Mouse (Mus musculus) neural tube, embryonic 11.5 days (tissue): ENCODE results near the gene Ppp2r5c. TPM values are rescaled to one million over a fixed set of nuclear protein-coding genes. Genes with fewer than 3 reads are reported as not detected.

Experiments
- ATAC-seq: fragments of 200-750 bp; cut with Nextera tagmentation; 2 replicates; pipeline ENCODE4 v1.8.0; 2017; ENCODE audit warnings: moderate number of reproducible peaks, mild to moderate bottlenecking, moderate TSS enrichment, moderate library complexity; ENCODE audit not compliant: insufficient read depth, low FRiP score, low TSS enrichment
- DNase-seq: peaks from one replicate; pipeline ENCODE4 v3.0.0-alpha.2; 2015; ENCODE audit warnings: low spot score
- H3K27ac ChIP-seq: fragments of 300-500 bp; sonication (generic); 2 replicates; pipeline ENCODE4 v1.5.1; 2014; ENCODE audit warnings: low read depth, mild to moderate bottlenecking, low read length
- H3K27me3 ChIP-seq: fragments of 300-500 bp; sonication (generic); 2 replicates; pipeline ENCODE4 v1.6.1; 2014; ENCODE audit warnings: mild to moderate bottlenecking, low read length, mixed read lengths; ENCODE audit not compliant: control insufficient read depth, insufficient read depth
- H3K36me3 ChIP-seq: fragments of 300-500 bp; sonication (generic); 2 replicates; pipeline ENCODE4 v1.6.1; 2014; ENCODE audit warnings: mild to moderate bottlenecking, low read length, moderate library complexity, mixed read lengths; ENCODE audit not compliant: control insufficient read depth, insufficient read depth
- H3K4me1 ChIP-seq: fragments of 300-500 bp; sonication (generic); 2 replicates; pipeline ENCODE4 v1.6.1; 2014; ENCODE audit warnings: low read length, mixed read lengths; ENCODE audit not compliant: control insufficient read depth, insufficient read depth
- H3K4me2 ChIP-seq: fragments of 300-500 bp; sonication (generic); 2 replicates; pipeline ENCODE4 v1.6.1; 2014; ENCODE audit warnings: low read depth, mild to moderate bottlenecking, moderate library complexity
- H3K4me3 ChIP-seq: fragments of 300-500 bp; sonication (generic); 2 replicates; pipeline ENCODE4 v1.5.1; 2014; ENCODE audit warnings: low read depth, low read length
- H3K9ac ChIP-seq: fragments of 300-500 bp; sonication (generic); 2 replicates; pipeline ENCODE4 v1.6.1; 2014; ENCODE audit warnings: mild to moderate bottlenecking, low read length
- H3K9me3 ChIP-seq: fragments of 300-500 bp; sonication (generic); 2 replicates; pipeline ENCODE4 v1.6.1; 2016; ENCODE audit warnings: low read length; ENCODE audit not compliant: control insufficient read depth
- WGBS: fragments of 180-500 bp; shearing (Covaris S2); extraction: QIAGEN DNeasy Blood & Tissue Kit; methylation state at CpG from one replicate; pipeline ENCODE4 v1.1.7; 2014; 5-methylcytosine and 5-hydroxymethylcytosine counted together
- polyA plus RNA-seq: library from polyadenylated mRNA; unstranded; fragments of >200 nt; fragmentation: Nextera tagmentation; extraction: Ambion mirVana; gene quantifications from 2 replicates; pipeline ENCODE4 v1.2.1, GENCODE M21; 2014

The Ppp2r5c gene
- polyA plus RNA-seq, 1 experiment from 2014 or later: 170 TPM

GRCm38 (mm10) chr12:110418735-110419350 lies 28.1 kb upstream of the Ppp2r5c start:
- Histone ChIP-seq H3K4me1 (no peaks in the 10 kb centered on the region), H3K27ac (no peak overlapping the region), H3K9me3 (no peaks in the 10 kb centered on the region), H3K4me2 (no peak overlapping the region), H3K9ac (no peak overlapping the region), H3K27me3 (no peaks in the 10 kb centered on the region), H3K36me3 (no peaks in the 10 kb centered on the region), H3K4me3 (no peak overlapping the region)
- ATAC-seq: no peak
- WGBS: 33% methylated on average over 8 of the region's 8 CpGs
- DNase-seq: peak; percentile 39

- Histone ChIP-seq H3K4me1 (no peaks in the 10 kb centered on the region), H3K36me3 (no peaks in the 10 kb centered on the region), H3K27ac (no peak overlapping the region), H3K4me2 (no peak overlapping the region), H3K27me3 (no peaks in the 10 kb centered on the region), H3K4me3 (no peak overlapping the region), H3K9ac (no peak overlapping the region), H3K9me3 (no peaks in the 10 kb centered on the region)
- ATAC-seq (no peak), DNase-seq (no peak)
- WGBS: 62% methylated on average over 2 of the region's 2 CpGs
These were observed 27.0 kb upstream of the Ppp2r5c start for GRCm38 (mm10) chr12:110419879-110420278.

- Histone ChIP-seq H3K4me3 (no peak overlapping the region), H3K36me3 (no peaks in the 10 kb centered on the region), H3K9me3 (no peaks in the 10 kb centered on the region), H3K4me1 (no peaks in the 10 kb centered on the region), H3K27me3 (no peaks in the 10 kb centered on the region), H3K9ac (no peak overlapping the region), H3K27ac (no peak overlapping the region), H3K4me2 (no peak overlapping the region)
- DNase-seq (no peak), ATAC-seq (no peak)
- 61% methylated on average over 3 of the region's 3 CpGs for WGBS
These were observed 25.6 kb upstream of the Ppp2r5c start for GRCm38 (mm10) chr12:110421361-110421760.

- H3K9ac ChIP-seq: no peak overlapping the region
- WGBS: 81% methylated on average over 5 of the region's 5 CpGs
- no peaks in the 10 kb centered on the region for H3K36me3 ChIP-seq
- no peaks in the 10 kb centered on the region for H3K4me1 ChIP-seq
- no peak for ATAC-seq
- no peaks in the 10 kb centered on the region for H3K9me3 ChIP-seq
- no peak overlapping the region for H3K4me3 ChIP-seq
- H3K4me2 ChIP-seq: no peak overlapping the region
- no peak overlapping the region for H3K27ac ChIP-seq
- H3K27me3 ChIP-seq: no peaks in the 10 kb centered on the region
- DNase-seq: no peak
These were observed 22.8 kb upstream of the Ppp2r5c start for GRCm38 (mm10) chr12:110424008-110424704.

- DNase-seq: no peak
- no peak for ATAC-seq
These were observed 20.4 kb upstream of the Ppp2r5c start for GRCm38 (mm10) chr12:110426417-110427010.

DNA sequence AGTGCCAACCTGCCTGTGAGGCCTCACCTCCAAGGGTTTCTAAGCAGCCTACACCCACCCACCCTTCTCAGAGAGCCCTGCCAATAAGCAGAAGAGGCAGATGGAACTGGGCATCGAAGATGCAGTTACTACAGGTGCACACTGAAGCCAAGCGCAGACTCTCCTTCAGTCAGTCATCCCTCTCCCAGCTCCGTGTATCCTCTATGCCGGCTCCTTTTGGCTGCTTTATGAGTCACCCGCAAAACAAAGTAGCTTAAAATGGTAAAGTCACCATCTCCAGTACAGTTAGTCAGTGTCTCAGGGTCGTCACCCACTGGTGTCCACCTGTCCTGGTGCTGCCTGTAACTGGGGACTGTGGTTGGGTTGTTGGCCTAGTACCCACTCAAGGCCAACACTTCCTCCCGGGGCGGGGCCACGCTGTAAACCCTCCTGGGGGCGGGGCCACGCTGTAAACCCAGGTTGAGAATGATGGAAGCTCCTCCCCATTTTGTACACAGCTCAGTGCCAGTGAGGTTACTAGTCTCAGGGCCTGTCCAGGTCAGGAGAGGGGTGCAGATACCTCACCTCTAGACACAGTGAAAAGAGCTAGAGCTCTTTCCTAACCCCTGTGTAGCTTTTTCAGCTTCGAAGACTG lies 17.5 kb upstream of the Ppp2r5c start:
- H3K4me2 ChIP-seq: no peak overlapping the region
- no peak overlapping the region for H3K9ac ChIP-seq
- no peaks in the 10 kb centered on the region for H3K27me3 ChIP-seq
- H3K4me1 ChIP-seq: no peaks in the 10 kb centered on the region
- no peak for DNase-seq
- H3K9me3 ChIP-seq: no peaks in the 10 kb centered on the region
- WGBS: 67% methylated on average over 12 of the region's 12 CpGs
- ATAC-seq: no peak
- no peak overlapping the region for H3K4me3 ChIP-seq
- H3K27ac ChIP-seq: no peak overlapping the region
- no peaks in the 10 kb centered on the region for H3K36me3 ChIP-seq

More at GRCm38 (mm10) chr12:110426417-110427010, 20.4 kb upstream of the Ppp2r5c start:
- 69% methylated on average over 13 of the region's 13 CpGs for WGBS
- Histone ChIP-seq H3K27ac (no peak overlapping the region), H3K9me3 (no peaks in the 10 kb centered on the region), H3K36me3 (no peaks in the 10 kb centered on the region), H3K9ac (no peak overlapping the region), H3K4me3 (no peak overlapping the region), H3K4me1 (no peaks in the 10 kb centered on the region), H3K27me3 (no peaks in the 10 kb centered on the region), H3K4me2 (no peak overlapping the region)

GRCm38 (mm10) chr12:110429990-110430389 lies 16.9 kb upstream of the Ppp2r5c start:
- Histone ChIP-seq H3K9ac (peak overlapping the region; percentile 14; the same call in 1 of the 2 replicates), H3K4me2 (no peak overlapping the region), H3K4me3 (no peak overlapping the region), H3K27ac (no peak overlapping the region), H3K4me1 (no peaks in the 10 kb centered on the region), H3K27me3 (no peaks in the 10 kb centered on the region), H3K36me3 (no peaks in the 10 kb centered on the region), H3K9me3 (no peaks in the 10 kb centered on the region)
- WGBS: 64% methylated on average over 10 of the region's 10 CpGs
- ATAC-seq (no peak), DNase-seq (no peak)

DNA sequence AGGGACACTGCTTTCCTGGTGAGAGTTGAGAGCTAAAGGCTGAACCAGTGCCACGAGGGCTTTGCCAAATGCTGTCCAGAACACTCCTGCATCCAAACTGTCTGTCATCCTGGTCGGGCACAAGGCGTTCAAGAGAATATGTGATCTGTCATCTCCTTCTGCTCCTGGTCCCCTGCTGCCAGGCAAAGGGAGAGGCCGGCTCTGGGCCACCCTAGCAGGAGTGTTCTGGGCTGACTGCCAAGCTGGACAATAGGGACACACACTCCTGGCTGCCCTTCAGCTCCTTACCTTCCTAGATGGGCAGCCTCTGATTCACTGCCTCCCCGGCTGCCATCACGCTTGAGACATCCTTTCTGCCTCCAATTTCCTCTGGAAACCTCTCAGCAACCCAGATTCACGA lies 15.1 kb upstream of the Ppp2r5c start:
- no peaks in the 10 kb centered on the region for H3K36me3 ChIP-seq
- no peak for DNase-seq
- H3K4me3 ChIP-seq: no peak overlapping the region
- no peak overlapping the region for H3K9ac ChIP-seq
- H3K9me3 ChIP-seq: no peaks in the 10 kb centered on the region
- H3K4me1 ChIP-seq: no peaks in the 10 kb centered on the region
- no peaks in the 10 kb centered on the region for H3K27me3 ChIP-seq
- WGBS: 67% methylated on average over 7 of the region's 7 CpGs
- no peak overlapping the region for H3K27ac ChIP-seq
- H3K4me2 ChIP-seq: no peak overlapping the region
- ATAC-seq: no peak
